Comparison of ENCODE assay signal across 13 mouse cellular contexts in genomic region chr7:132719570-132719969, GRCm38 (mm10).
DNase-seq lines count a peak whose midpoint lies in the region; ATAC-seq and TF ChIP-seq lines count a peak whose summit lies in the region.
"Had no signal": no experiment of that assay in that cellular context is flagged by ENCODE, and none has a peak within 500 bp of the region (broad histone marks: within the 10 kb centered on the region; RNA-seq: fewer than 3 reads in every experiment).

No protein-coding gene starts in this region.

- no peak for TF ChIP-seq EP300 in lung, postnatal 0 days (IDR thresholded peaks at IDR 0.05)
- no peak for TF ChIP-seq EP300 in liver, postnatal 0 days (IDR thresholded peaks at IDR 0.05; ENCODE audit: low read depth)

- H3K27ac ChIP-seq in forebrain, embryonic 12.5 days, result 0 out of 2 replicates have a peak overlapping the region, but pooled peaks have one; percentile 27
- no peak overlapping the region for H3K27ac ChIP-seq in forebrain, postnatal 0 days (ENCODE audit: low read depth, low read length)
- H3K27ac ChIP-seq in lung, postnatal 0 days (ENCODE audit: low read length), result no peak overlapping the region
- H3K27ac ChIP-seq in liver, postnatal 0 days (ENCODE audit: low read depth), result peak overlapping the region; percentile 74; the same call in 1 of the 2 replicates
- H3K27ac ChIP-seq in midbrain, embryonic 16.5 days (ENCODE audit: low read length), result no peak overlapping the region

- DNase-seq in forebrain, postnatal 0 days, result no peak
- no peak for DNase-seq in lung, postnatal 0 days (ENCODE audit: low spot score)
- no peak for DNase-seq in lung, adult 18-20 months
- DNase-seq in Muller cell, postnatal 12 days (ENCODE audit: inconsistent ontology term), result peak; percentile 64
- no peak for DNase-seq in liver, postnatal 0 days
- DNase-seq in embryo, embryonic 9.5 days (ENCODE audit: extremely low spot score), result no peak
- DNase-seq: heart, postnatal 36 days; lung, embryonic 14.5 days; right cerebral cortex, postnatal 25 days; thymus, adult 2 months had no signal

- 92% methylated on average over 4 of the region's 4 CpGs for WGBS in forebrain, embryonic 12.5 days
- WGBS in forebrain, postnatal 0 days, result 88% methylated on average over 4 of the region's 4 CpGs
- WGBS in lung, postnatal 0 days, result 92% methylated on average over 4 of the region's 4 CpGs
- WGBS in liver, postnatal 0 days (ENCODE audit: insufficient replicate concordance), result 74% methylated on average over 4 of the region's 4 CpGs
- WGBS in midbrain, embryonic 16.5 days, result 90% methylated on average over 4 of the region's 4 CpGs

- no peak overlapping the region for H3K9ac ChIP-seq in forebrain, embryonic 12.5 days
- no peak overlapping the region for H3K9ac ChIP-seq in forebrain, postnatal 0 days
- H3K9ac ChIP-seq in lung, postnatal 0 days (replicated peaks; ENCODE audit: low read depth), result no peak overlapping the region
- H3K9ac ChIP-seq in liver, postnatal 0 days (replicated peaks), result no peak overlapping the region
- no peak overlapping the region for H3K9ac ChIP-seq in midbrain, embryonic 16.5 days (ENCODE audit: low read depth, low read length)
- H3K9ac ChIP-seq: lung, embryonic 14.5 days had no signal

- no peak for ATAC-seq in forebrain, embryonic 12.5 days (ENCODE audit: low FRiP score)
- ATAC-seq in forebrain, postnatal 0 days, result no peak
- ATAC-seq in lung, postnatal 0 days, result no peak
- ATAC-seq in liver, postnatal 0 days, result no peak
- ATAC-seq in midbrain, embryonic 16.5 days, result no peak

- H3K4me2 ChIP-seq in forebrain, embryonic 12.5 days, result no peak overlapping the region
- H3K4me2 ChIP-seq in forebrain, postnatal 0 days (ENCODE audit: low read depth), result no peak overlapping the region
- no peak overlapping the region for H3K4me2 ChIP-seq in lung, postnatal 0 days (replicated peaks; ENCODE audit: low read depth, low read length)
- no peak overlapping the region for H3K4me2 ChIP-seq in liver, postnatal 0 days (ENCODE audit: low read depth, low read length)
- no peak overlapping the region for H3K4me2 ChIP-seq in midbrain, embryonic 16.5 days (ENCODE audit: low read length)
- H3K4me2 ChIP-seq: lung, embryonic 14.5 days had no signal

- H3K4me3 ChIP-seq in forebrain, embryonic 12.5 days (replicated peaks), result no peak overlapping the region
- H3K4me3 ChIP-seq in forebrain, postnatal 0 days (ENCODE audit: low read depth, low read length), result no peak overlapping the region
- H3K4me3 ChIP-seq in lung, postnatal 0 days (ENCODE audit: low read depth, low read length), result no peak overlapping the region
- H3K4me3 ChIP-seq in liver, postnatal 0 days (ENCODE audit: low read depth, low read length), result no peak overlapping the region
- no peak overlapping the region for H3K4me3 ChIP-seq in midbrain, embryonic 16.5 days (ENCODE audit: low read depth, low read length)
- H3K4me3 ChIP-seq: heart, embryonic 10.5 days had no signal

- H3K36me3 ChIP-seq in forebrain, embryonic 12.5 days (replicated peaks), result peaks cover 11% of the 10 kb centered on the region
- peaks cover 8% of the 10 kb centered on the region; the same call in 1 of the 2 replicates for H3K36me3 ChIP-seq in forebrain, postnatal 0 days (ENCODE audit: insufficient read depth)
- 0 out of 2 replicates have a peak, but pooled peaks cover 3% of the 10 kb centered on the region for H3K36me3 ChIP-seq in lung, postnatal 0 days (ENCODE audit: insufficient read depth, low read length)
- H3K36me3 ChIP-seq in liver, postnatal 0 days (replicated peaks; ENCODE audit: insufficient read depth, low read length), result peaks cover 44% of the 10 kb centered on the region
- H3K36me3 ChIP-seq in midbrain, embryonic 16.5 days (ENCODE audit: control insufficient read depth, insufficient read depth, low read length), result no peaks in the 10 kb centered on the region

- no peaks in the 10 kb centered on the region for H3K9me3 ChIP-seq in forebrain, embryonic 12.5 days
- no peaks in the 10 kb centered on the region for H3K9me3 ChIP-seq in forebrain, postnatal 0 days (ENCODE audit: low read length)
- no peaks in the 10 kb centered on the region for H3K9me3 ChIP-seq in lung, postnatal 0 days (ENCODE audit: low read length)
- H3K9me3 ChIP-seq in liver, postnatal 0 days (ENCODE audit: low read length), result no peaks in the 10 kb centered on the region
- no peaks in the 10 kb centered on the region for H3K9me3 ChIP-seq in midbrain, embryonic 16.5 days (replicated peaks; ENCODE audit: control insufficient read depth, low read length, poor library complexity, severe bottlenecking)
- H3K9me3 ChIP-seq: heart, embryonic 10.5 days had no signal

- peaks cover 53% of the 10 kb centered on the region for H3K4me1 ChIP-seq in forebrain, embryonic 12.5 days
- H3K4me1 ChIP-seq in forebrain, postnatal 0 days (ENCODE audit: insufficient read depth), result peaks cover 7% of the 10 kb centered on the region
- H3K4me1 ChIP-seq in lung, postnatal 0 days (ENCODE audit: insufficient read depth, low read depth, low read length), result peaks cover 13% of the 10 kb centered on the region; the same call in 1 of the 2 replicates
- peaks cover 42% of the 10 kb centered on the region for H3K4me1 ChIP-seq in liver, postnatal 0 days (ENCODE audit: insufficient read depth)
- peaks cover 7% of the 10 kb centered on the region for H3K4me1 ChIP-seq in midbrain, embryonic 16.5 days (ENCODE audit: control insufficient read depth, insufficient read depth, low read length)

- no peak for TF ChIP-seq CTCF in forebrain, postnatal 0 days (IDR thresholded peaks at IDR 0.05; ENCODE audit: low read depth)
- TF ChIP-seq CTCF in lung, postnatal 0 days (IDR thresholded peaks at IDR 0.05), result 0 out of 2 replicates have a peak, but pooled peaks have one; percentile 3
- TF ChIP-seq CTCF in liver, postnatal 0 days (IDR thresholded peaks at IDR 0.05; ENCODE audit: low read depth), result no peak

- no peaks in the 10 kb centered on the region for H3K27me3 ChIP-seq in forebrain, embryonic 12.5 days
- H3K27me3 ChIP-seq in forebrain, postnatal 0 days (ENCODE audit: insufficient read depth, low read length), result no peaks in the 10 kb centered on the region
- H3K27me3 ChIP-seq in lung, postnatal 0 days (replicated peaks; ENCODE audit: insufficient read depth, low read length), result no peaks in the 10 kb centered on the region
- H3K27me3 ChIP-seq in liver, postnatal 0 days (ENCODE audit: insufficient read depth, low read length), result no peaks in the 10 kb centered on the region
- H3K27me3 ChIP-seq in midbrain, embryonic 16.5 days (ENCODE audit: control insufficient read depth, insufficient read depth, low read depth, low read length), result no peaks in the 10 kb centered on the region

Comparison
In these comparisons a context has a peak if more than half of its experiments do, and no peak if none do; other contexts are left out.
1. H3K27ac ChIP-seq: peak in forebrain, embryonic 12.5 days (single experiment) and liver, postnatal 0 days (single experiment); none in forebrain, postnatal 0 days (single experiment), lung, postnatal 0 days (single experiment) and midbrain, embryonic 16.5 days (single experiment).